Mouse (Mus musculus) limb, embryonic 14.5 days (tissue): ENCODE results near the gene Exosc6. TPM values are rescaled to one million over a fixed set of nuclear protein-coding genes. Genes with fewer than 3 reads are reported as not detected.
"Not testable (repeated sequence)": the region's sequence is repeated elsewhere in the genome, so short reads cannot be mapped to it uniquely, and the experiment has no call there.

Source experiments
- ATAC-seq: fragments of 200-750 bp; cut with Nextera tagmentation; 2 replicates; pipeline ENCODE4 v1.8.0; 2017; ENCODE audit warnings: low read depth, moderate number of reproducible peaks, moderate TSS enrichment; ENCODE audit not compliant: low FRiP score
- DNase-seq: peaks from one replicate; pipeline ENCODE4 v3.0.0-alpha.2; 2015; ENCODE audit warnings: low spot score
- H3K27ac ChIP-seq: fragments of 300-500 bp; sonication (generic); replicated peaks from 2 replicates; pipeline ENCODE4 v1.5.1; 2014; ENCODE audit warnings: low read depth, mild to moderate bottlenecking, low read length, moderate library complexity, mixed read lengths
- H3K27me3 ChIP-seq: fragments of 300-500 bp; sonication (generic); 2 replicates; pipeline ENCODE4 v1.6.1; 2014; ENCODE audit warnings: low read length, mixed read lengths; ENCODE audit not compliant: control insufficient read depth, insufficient read depth
- H3K36me3 ChIP-seq: fragments of 300-500 bp; sonication (generic); 2 replicates; pipeline ENCODE4 v1.6.1; 2014; ENCODE audit warnings: mild to moderate bottlenecking, low read length, moderate library complexity, mixed read lengths; ENCODE audit not compliant: control insufficient read depth, insufficient read depth
- H3K4me1 ChIP-seq: fragments of 300-500 bp; sonication (generic); 2 replicates; pipeline ENCODE4 v1.6.1; 2014; ENCODE audit warnings: antibody characterized with exemption, low read length, mixed read lengths; ENCODE audit not compliant: control insufficient read depth, insufficient read depth
- H3K4me2 ChIP-seq: fragments of 300-500 bp; sonication (generic); replicated peaks from 2 replicates; pipeline ENCODE4 v1.6.1; 2014; ENCODE audit warnings: low read depth, mild to moderate bottlenecking, low read length, moderate library complexity; ENCODE audit not compliant: severe bottlenecking
- H3K4me3 ChIP-seq: fragments of 300-500 bp; sonication (generic); replicated peaks from 2 replicates; pipeline ENCODE4 v1.5.1; 2014; ENCODE audit warnings: low read length
- H3K9ac ChIP-seq: fragments of 300-500 bp; sonication (generic); 2 replicates; pipeline ENCODE4 v1.6.1; 2014; ENCODE audit warnings: mild to moderate bottlenecking, low read depth, low read length, moderate library complexity; ENCODE audit not compliant: severe bottlenecking
- H3K9me3 ChIP-seq: fragments of 300-500 bp; sonication (generic); 2 replicates; pipeline ENCODE4 v1.6.1; 2016; ENCODE audit warnings: low read length; ENCODE audit not compliant: control insufficient read depth
- POLR2A ChIP-seq: fragments of 200-500 bp; IDR thresholded peaks from 2 replicates; pipeline ENCODE4 v1.8.0; 2012; ENCODE audit warnings: inconsistent platforms, mild to moderate bottlenecking, moderate library complexity, borderline replicate concordance; ENCODE audit not compliant: insufficient read depth, insufficient read length; ENCODE audit errors: extremely low read depth
- WGBS: fragments of 180-500 bp; shearing (Covaris S2); extraction: QIAGEN DNeasy Blood & Tissue Kit; methylation state at CpG from one replicate; pipeline ENCODE4 v1.1.7; 2014; 5-methylcytosine and 5-hydroxymethylcytosine counted together
- polyA plus RNA-seq, 2 experiments: library from polyadenylated mRNA; depleted of rRNA in 1 of 2; stranded (reverse) in 1 of 2; unstranded in 1 of 2; fragments of >200 nt; fragmentation: Nextera tagmentation in 1 of 2; extraction: Ambion mirVana in 1 of 2; gene quantifications; 2 replicates each; pipeline versions ENCODE4 v1.2.1 to v1.2.3; 2012 to 2014

Exosc6 gene
- polyA plus RNA-seq, 2 experiments = 8.8 to 18.3 TPM

- TF ChIP-seq POLR2A = no peak
- H3K27ac ChIP-seq = no peak overlapping the region
- no peak for DNase-seq
- H3K9me3 ChIP-seq = no peaks in the 10 kb centered on the region
- peaks cover 16% of the 10 kb centered on the region for H3K4me1 ChIP-seq
- H3K36me3 ChIP-seq = peaks cover 7% of the 10 kb centered on the region; the same call in 1 of the 2 replicates
- H3K27me3 ChIP-seq = no peaks in the 10 kb centered on the region
- H3K9ac ChIP-seq = peak overlapping the region; percentile 57
- H3K4me2 ChIP-seq = peak overlapping the region; percentile 60
- ATAC-seq = no peak
- WGBS = under 1% methylated on average over 14 of the region's 14 CpGs
- peak overlapping the region; percentile 61 for H3K4me3 ChIP-seq
Observed at GRCm38 (mm10) chr8:111061688-111062071, 5.5 kb downstream of the Exosc6 start.

DNA sequence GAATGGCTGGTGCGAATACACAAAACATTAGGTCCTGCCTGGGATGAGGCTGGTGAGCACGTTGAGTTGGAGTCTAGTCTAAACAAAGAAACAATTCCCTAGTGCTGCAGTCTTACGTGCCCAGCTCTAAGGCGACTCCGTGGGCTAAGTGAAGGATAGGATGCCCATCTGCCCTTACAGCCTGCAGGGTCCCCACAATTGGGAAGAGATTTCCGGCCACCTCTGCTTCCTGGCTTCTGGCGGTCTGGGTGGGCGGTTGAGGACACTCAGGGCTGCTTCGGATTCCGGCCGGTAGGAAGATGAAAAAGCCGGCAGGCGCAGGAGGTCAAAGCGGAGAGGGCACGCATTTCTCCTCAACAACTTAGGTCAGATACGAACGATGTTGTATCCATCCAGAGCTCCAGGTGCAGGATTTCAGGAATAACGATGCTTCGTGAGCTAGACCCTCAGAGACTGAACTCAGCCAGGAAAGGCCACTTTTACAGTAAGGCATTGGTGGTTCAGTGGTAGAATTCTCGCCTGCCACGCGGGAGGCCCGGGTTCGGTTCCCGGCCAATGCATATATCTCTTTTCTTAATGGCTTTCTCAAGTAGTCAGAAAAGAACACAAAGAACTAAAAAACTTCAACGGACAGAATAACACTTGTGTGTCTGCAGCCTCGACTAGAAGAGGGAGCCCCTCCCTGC lies 6.1 kb downstream of the Exosc6 start:
- no peak overlapping the region for H3K27ac ChIP-seq
- peak overlapping the region; percentile 57 for H3K9ac ChIP-seq
- H3K9me3 ChIP-seq = no peaks in the 10 kb centered on the region
- ATAC-seq = peak; percentile 95
- H3K27me3 ChIP-seq = no peaks in the 10 kb centered on the region
- peak; percentile 91 for DNase-seq
- H3K4me2 ChIP-seq = peak overlapping the region; percentile 60
- under 1% methylated on average over 27 of the region's 27 CpGs for WGBS
- peaks cover 7% of the 10 kb centered on the region; the same call in 1 of the 2 replicates for H3K36me3 ChIP-seq
- TF ChIP-seq POLR2A = no peak
- peaks cover 14% of the 10 kb centered on the region for H3K4me1 ChIP-seq
- H3K4me3 ChIP-seq = peak overlapping the region; percentile 61

DNA sequence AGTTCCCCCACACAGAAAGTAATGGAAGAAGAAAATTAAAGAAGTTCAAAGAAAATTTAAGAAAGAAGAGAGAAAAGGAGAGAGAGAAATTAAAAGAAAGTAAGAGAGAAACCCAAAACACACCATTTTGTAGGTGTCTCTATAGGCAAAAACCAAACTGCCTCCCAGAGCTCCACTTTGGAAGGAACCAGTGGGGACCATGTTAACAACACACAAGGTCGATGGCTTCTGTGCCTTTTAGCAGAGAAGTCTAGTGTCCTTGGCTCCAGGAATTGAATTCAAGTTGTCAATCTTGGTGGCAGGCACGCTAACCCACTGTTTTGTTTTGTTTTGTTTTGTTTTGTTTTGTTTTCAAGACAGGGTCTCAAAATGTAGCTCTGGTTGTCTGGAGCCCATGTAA lies 6.8 kb downstream of the Exosc6 start:
- H3K4me2 ChIP-seq = peak overlapping the region; percentile 60
- H3K4me3 ChIP-seq = peak overlapping the region; percentile 61
- no peak overlapping the region for H3K9ac ChIP-seq
- H3K4me1 ChIP-seq = peaks cover 7% of the 10 kb centered on the region; the same call in 1 of the 2 replicates
- no peak overlapping the region for H3K27ac ChIP-seq
- DNase-seq (no peak), ATAC-seq (no peak)
- peaks cover 4% of the 10 kb centered on the region; the same call in 1 of the 2 replicates for H3K36me3 ChIP-seq
- H3K27me3 ChIP-seq = no peaks in the 10 kb centered on the region
- WGBS = 61% methylated on average over 2 of the region's 2 CpGs
- no peaks in the 10 kb centered on the region for H3K9me3 ChIP-seq
- TF ChIP-seq POLR2A = no peak

DNA sequence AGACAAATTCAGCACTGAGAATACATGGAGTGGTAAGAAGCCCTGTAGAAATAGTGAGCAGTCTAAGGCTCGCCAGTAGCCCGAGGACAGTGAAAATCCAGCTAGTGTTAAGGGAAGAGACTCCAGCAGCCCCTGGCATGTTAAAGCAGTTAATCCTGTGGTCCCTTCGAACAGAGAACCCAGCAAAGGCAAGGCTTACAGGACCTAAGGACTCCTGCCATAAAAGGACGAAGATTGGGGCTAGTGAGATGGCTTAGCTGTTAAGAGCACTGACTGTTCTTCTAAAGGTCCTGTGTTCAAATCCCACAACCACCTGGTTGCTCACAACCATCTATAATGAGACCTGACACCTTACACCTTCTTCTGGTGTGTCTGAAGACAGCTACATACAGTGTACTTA lies 10.2 kb downstream of the Exosc6 start:
- no peak for TF ChIP-seq POLR2A
- Histone ChIP-seq H3K27me3 (no peaks in the 10 kb centered on the region), H3K9me3 (no peaks in the 10 kb centered on the region), H3K4me3 (no peak overlapping the region), H3K9ac (no peak overlapping the region), H3K4me1 (peaks cover 4% of the 10 kb centered on the region; the same call in 1 of the 2 replicates), H3K27ac (no peak overlapping the region), H3K36me3 (no peaks in the 10 kb centered on the region), H3K4me2 (no peak overlapping the region)
- DNase-seq (no peak), ATAC-seq (no peak)
- WGBS = 65% methylated on average over 4 of the region's 4 CpGs

GRCm38 (mm10) chr8:111067439-111067838 lies 11.3 kb downstream of the Exosc6 start:
- Histone ChIP-seq H3K36me3 (no peaks in the 10 kb centered on the region), H3K27ac (no peak overlapping the region), H3K4me1 (0 out of 2 replicates have a peak, but pooled peaks cover 3% of the 10 kb centered on the region), H3K27me3 (no peaks in the 10 kb centered on the region), H3K9ac (no peak overlapping the region), H3K4me2 (no peak overlapping the region), H3K9me3 (no peaks in the 10 kb centered on the region), H3K4me3 (no peak overlapping the region)
- ATAC-seq (no peak), DNase-seq (no peak)
- 25% methylated on average over 10 of the region's 10 CpGs for WGBS
- no peak for TF ChIP-seq POLR2A

DNA sequence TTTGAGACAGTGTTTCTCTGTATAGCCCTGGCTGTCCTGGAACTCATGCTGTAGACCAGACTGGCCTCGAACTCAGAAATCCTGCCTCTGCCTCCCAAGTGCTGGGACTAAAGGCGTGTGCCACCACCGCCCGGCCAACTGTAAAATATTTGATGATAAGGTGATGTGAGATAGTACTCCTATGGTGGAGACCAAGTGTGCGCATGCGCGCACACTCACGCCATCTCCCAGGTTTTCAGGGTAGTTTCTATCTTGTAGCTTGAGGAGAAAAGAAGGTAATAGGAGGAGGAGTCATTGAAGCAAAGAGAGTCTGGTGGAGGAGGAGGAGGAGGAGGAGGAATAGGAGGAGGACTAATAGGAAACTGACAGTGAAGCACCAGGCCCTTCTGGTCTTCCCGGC lies 12.5 kb downstream of the Exosc6 start:
- H3K9me3 ChIP-seq, DNase-seq, H3K4me3 ChIP-seq, H3K27ac ChIP-seq, H3K9ac ChIP-seq, H3K4me2 ChIP-seq, H3K36me3 ChIP-seq, H3K27me3 ChIP-seq, H3K4me1 ChIP-seq, ATAC-seq: not testable (repeated sequence)
- 93% methylated on average over 9 of the region's 9 CpGs for WGBS
